Mouse (Mus musculus): ENCODE measurements at regions not wholly inside any gene's neighbourhood (a gene's known extent, or its start where the extent isn't known, plus 50 kb on each side); places are given as distances from the start of the nearest gene placed in this dataset.

- no peak for DNase-seq
Observed at GRCm38 (mm10) chr13:37715770-37716693, 62.2 kb upstream of the Rreb1 start.

- DNase-seq: no peak
Observed at GRCm38 (mm10) chr13:37717793-37718192, 60.4 kb upstream of the Rreb1 start.

- DNase-seq: no peak
Observed at GRCm38 (mm10) chr13:37718364-37718763, 59.8 kb upstream of the Rreb1 start.
